Mouse (Mus musculus) cerebellum, adult 2 months (tissue): Measurements from ENCODE around the gene Fcnb. TPM values are rescaled to one million over a fixed set of nuclear protein-coding genes. Genes with fewer than 3 reads are reported as not detected.

Experiments
- DNase-seq, 2 experiments: peaks; one replicate each; pipeline ENCODE4 v3.0.0; 2021
- H3K27ac ChIP-seq: fragments of 200-500 bp; 2 replicates; pipeline ENCODE4 v1.5.1; 2012; ENCODE audit warnings: low read length, control low read depth, inconsistent platforms; ENCODE audit not compliant: insufficient read depth
- H3K27me3 ChIP-seq: fragments of 200-500 bp; 2 replicates; pipeline ENCODE4 v1.6.1; 2012; ENCODE audit warnings: inconsistent platforms, mild to moderate bottlenecking, low read length, moderate library complexity; ENCODE audit not compliant: control insufficient read depth, insufficient read depth
- H3K4me1 ChIP-seq: fragments of 200-500 bp; 2 replicates; pipeline ENCODE4 v1.6.1; 2011; ENCODE audit warnings: low read length; ENCODE audit not compliant: control insufficient read depth, insufficient read depth
- H3K4me3 ChIP-seq: fragments of 200-500 bp; replicated peaks from 2 replicates; pipeline ENCODE3; 2011; ENCODE audit warnings: mild to moderate bottlenecking, low read depth, low read length, control low read depth; ENCODE audit not compliant: insufficient read depth
- CTCF ChIP-seq: fragments of 200-500 bp; IDR thresholded peaks from 2 replicates; pipeline ENCODE4 v1.5.1; 2011; ENCODE audit warnings: low read depth, mild to moderate bottlenecking, control low read depth, low read length, moderate library complexity, borderline replicate concordance; ENCODE audit not compliant: insufficient read depth
- POLR2A ChIP-seq: fragments of 200-500 bp; IDR thresholded peaks from 2 replicates; pipeline ENCODE4 v1.6.1; 2011; ENCODE audit warnings: low read length, control low read depth, borderline replicate concordance; ENCODE audit not compliant: insufficient read depth
- WGBS: fragments of 180-500 bp; shearing (Covaris S2); methylation state at CpG from one replicate; pipeline ENCODE4 v1.1.7; 2018; 5-methylcytosine and 5-hydroxymethylcytosine counted together
- polyA plus RNA-seq: library from polyadenylated mRNA; depleted of rRNA; stranded (reverse); fragments of >200 nt; gene quantifications from 2 replicates; pipeline ENCODE4 v1.2.3, GENCODE M21; 2012

The Fcnb gene
- polyA plus RNA-seq, 1 experiment = not detected

- H3K4me1 ChIP-seq = no peaks in the 10 kb centered on the region
- no peak overlapping the region for H3K4me3 ChIP-seq
- H3K27ac ChIP-seq = no peak overlapping the region
- no peak for DNase-seq
- no peak for TF ChIP-seq CTCF
- TF ChIP-seq POLR2A = no peak
- WGBS = 85% methylated on average over 6 of the region's 6 CpGs
- no peaks in the 10 kb centered on the region for H3K27me3 ChIP-seq
These were observed 38.4 kb downstream of the Fcnb start for GRCm38 (mm10) chr2:28046311-28046710.

GRCm38 (mm10) chr2:28044920-28045598 is 39.6 kb downstream of the Fcnb start:
- H3K4me3 ChIP-seq = no peak overlapping the region
- no peak for DNase-seq
- TF ChIP-seq CTCF (no peak), POLR2A (no peak)
- H3K4me1 ChIP-seq = no peaks in the 10 kb centered on the region
- no peaks in the 10 kb centered on the region for H3K27me3 ChIP-seq
- 82% methylated on average over 9 of the region's 9 CpGs for WGBS
- no peak overlapping the region for H3K27ac ChIP-seq

GRCm38 (mm10) chr2:28040466-28040865 is 44.2 kb downstream of the Fcnb start:
- no peak overlapping the region for H3K4me3 ChIP-seq
- no peak for DNase-seq
- no peak overlapping the region for H3K27ac ChIP-seq
- no peaks in the 10 kb centered on the region for H3K27me3 ChIP-seq
- H3K4me1 ChIP-seq = peaks cover 19% of the 10 kb centered on the region
- no peak for TF ChIP-seq CTCF
- TF ChIP-seq POLR2A = no peak
- WGBS = 100% methylated on average over 1 of the region's 1 CpGs

- TF ChIP-seq POLR2A = no peak
- no peak for TF ChIP-seq CTCF
- H3K4me1 ChIP-seq = peaks cover 19% of the 10 kb centered on the region
- no peak overlapping the region for H3K27ac ChIP-seq
- DNase-seq = no peak
- H3K4me3 ChIP-seq = no peak overlapping the region
- H3K27me3 ChIP-seq = no peaks in the 10 kb centered on the region
- WGBS = 96% methylated on average over 10 of the region's 10 CpGs
These were observed 44.9 kb downstream of the Fcnb start for GRCm38 (mm10) chr2:28039647-28040325.

- Histone ChIP-seq H3K27ac (no peak overlapping the region), H3K4me1 (peaks cover 19% of the 10 kb centered on the region), H3K4me3 (no peak overlapping the region), H3K27me3 (no peaks in the 10 kb centered on the region)
- 8% methylated on average over 14 of the region's 14 CpGs for WGBS
- TF ChIP-seq POLR2A (no peak), CTCF (no peak)
- DNase-seq = peak; percentile 67 to 75
These were observed 46.1 kb downstream of the Fcnb start for GRCm38 (mm10) chr2:28038391-28039096.

GRCm38 (mm10) chr2:28037505-28038390 is 46.9 kb downstream of the Fcnb start:
- no peak for TF ChIP-seq POLR2A
- no peak for TF ChIP-seq CTCF
- peaks cover 19% of the 10 kb centered on the region for H3K4me1 ChIP-seq
- WGBS = 15% methylated on average over 12 of the region's 12 CpGs
- no peaks in the 10 kb centered on the region for H3K27me3 ChIP-seq
- H3K4me3 ChIP-seq = no peak overlapping the region
- peak; percentile 38 to 42 for DNase-seq
- H3K27ac ChIP-seq = no peak overlapping the region

GRCm38 (mm10) chr2:28036788-28037187 is 47.9 kb downstream of the Fcnb start:
- Histone ChIP-seq H3K27me3 (no peaks in the 10 kb centered on the region), H3K4me3 (no peak overlapping the region), H3K4me1 (peaks cover 19% of the 10 kb centered on the region), H3K27ac (no peak overlapping the region)
- TF ChIP-seq POLR2A (no peak), CTCF (no peak)
- no peak for DNase-seq
- 54% methylated on average over 13 of the region's 13 CpGs for WGBS
